Mouse (Mus musculus): Measurements from ENCODE around the gene Cyp26b1.

- TF ChIP-seq CTCF (IDR thresholded peaks at IDR 0.05; ENCODE audit: low read depth) (no peak), EP300 (IDR thresholded peaks at IDR 0.05; ENCODE audit: low read depth) (no peak)
Observed at GRCm38 (mm10) chr6:84537611-84538197, 56.0 kb downstream of the Cyp26b1 start.

Measured in heart, postnatal 0 days (tissue).